Mouse (Mus musculus): Measurements from ENCODE around the gene Cd160. TPM values are rescaled to one million over a fixed set of nuclear protein-coding genes. Genes with fewer than 3 reads are reported as not detected.

Cd160 gene
- polyA plus RNA-seq (2014; fragmentation: Nextera tagmentation; extraction: Ambion mirVana), result 0.18 and 0.40 TPM in 2 replicates

GRCm38 (mm10) chr3:96828984-96829383 lies at the start of gene Cd160, which contains the start of gene Pdzk1:
Gene Cd160 (minus strand): TSS chr3:96829351.
Gene Pdzk1 (plus strand): TSS chr3:96829284.
- no peaks in the 10 kb centered on the region for H3K9me3 ChIP-seq (replicated peaks; ENCODE audit: control insufficient read depth, low read length)
- no peak within 1 kb of the TSS for H3K4me3 ChIP-seq (ENCODE audit: low read depth, low read length)
- no peak within 1 kb of the TSS for H3K27ac ChIP-seq (ENCODE audit: low read depth, low read length)
- DNase-seq (ENCODE audit: low spot score) (no peak), ATAC-seq (peak; percentile 23; the same call in 1 of the 2 replicates)
- 80% methylated on average over 1 of the region's 1 CpGs for WGBS
- no peak within 1 kb of the TSS for H3K9ac ChIP-seq (ENCODE audit: low read length)
- no peaks in the 10 kb centered on the region for H3K27me3 ChIP-seq (replicated peaks; ENCODE audit: control insufficient read depth, insufficient read depth, low read length)
- no peaks in the 10 kb centered on the region for H3K4me1 ChIP-seq (ENCODE audit: control insufficient read depth, insufficient read depth, low read length)
- no peaks in the 10 kb centered on the region for H3K36me3 ChIP-seq (ENCODE audit: control insufficient read depth, insufficient read depth, low read length)
- 0 out of 2 replicates have a peak within 1 kb of the TSS, but pooled peaks have one; percentile 12 for H3K4me2 ChIP-seq (ENCODE audit: low read length)

GRCm38 (mm10) chr3:96874808-96875571 lies 45.8 kb upstream of the Cd160 start:
- peaks cover 79% of the 10 kb centered on the region for H3K36me3 ChIP-seq (ENCODE audit: control insufficient read depth, insufficient read depth, low read length)
- no peaks in the 10 kb centered on the region for H3K4me1 ChIP-seq (ENCODE audit: control insufficient read depth, insufficient read depth, low read length)
- no peak overlapping the region for H3K4me2 ChIP-seq (ENCODE audit: low read length)
- no peak overlapping the region for H3K27ac ChIP-seq (ENCODE audit: low read depth, low read length)
- H3K9me3 ChIP-seq (replicated peaks; ENCODE audit: control insufficient read depth, low read length), result no peaks in the 10 kb centered on the region
- no peak overlapping the region for H3K9ac ChIP-seq (ENCODE audit: low read length)
- no peak overlapping the region for H3K4me3 ChIP-seq (ENCODE audit: low read depth, low read length)
- DNase-seq (ENCODE audit: low spot score) (no peak), ATAC-seq (no peak)
- 88% methylated on average over 7 of the region's 7 CpGs for WGBS
- no peaks in the 10 kb centered on the region for H3K27me3 ChIP-seq (replicated peaks; ENCODE audit: control insufficient read depth, insufficient read depth, low read length)

- Histone ChIP-seq H3K36me3 (ENCODE audit: control insufficient read depth, insufficient read depth, low read length) (peaks cover 85% of the 10 kb centered on the region), H3K27me3 (replicated peaks; ENCODE audit: control insufficient read depth, insufficient read depth, low read length) (no peaks in the 10 kb centered on the region), H3K4me2 (ENCODE audit: low read length) (no peak overlapping the region), H3K9ac (ENCODE audit: low read length) (no peak overlapping the region), H3K27ac (ENCODE audit: low read depth, low read length) (no peak overlapping the region), H3K9me3 (replicated peaks; ENCODE audit: control insufficient read depth, low read length) (no peaks in the 10 kb centered on the region), H3K4me1 (ENCODE audit: control insufficient read depth, insufficient read depth, low read length) (no peaks in the 10 kb centered on the region), H3K4me3 (ENCODE audit: low read depth, low read length) (no peak overlapping the region)
- DNase-seq (ENCODE audit: low spot score), result no peak
- ATAC-seq, result no peak
- WGBS, result 95% methylated on average over 8 of the region's 8 CpGs
Observed at GRCm38 (mm10) chr3:96872501-96872900, 43.4 kb upstream of the Cd160 start.

- DNase-seq (ENCODE audit: low spot score), result no peak
- Histone ChIP-seq H3K27me3 (replicated peaks; ENCODE audit: control insufficient read depth, insufficient read depth, low read length) (no peaks in the 10 kb centered on the region), H3K4me3 (ENCODE audit: low read depth, low read length) (no peak overlapping the region), H3K9me3 (replicated peaks; ENCODE audit: control insufficient read depth, low read length) (no peaks in the 10 kb centered on the region), H3K4me2 (ENCODE audit: low read length) (no peak overlapping the region), H3K27ac (ENCODE audit: low read depth, low read length) (no peak overlapping the region), H3K4me1 (ENCODE audit: control insufficient read depth, insufficient read depth, low read length) (no peaks in the 10 kb centered on the region), H3K36me3 (ENCODE audit: control insufficient read depth, insufficient read depth, low read length) (peaks cover 78% of the 10 kb centered on the region), H3K9ac (ENCODE audit: low read length) (no peak overlapping the region)
- no peak for ATAC-seq
- 93% methylated on average over 8 of the region's 8 CpGs for WGBS
Observed at GRCm38 (mm10) chr3:96871070-96871469, 41.9 kb upstream of the Cd160 start.

GRCm38 (mm10) chr3:96870270-96870669 lies 41.1 kb upstream of the Cd160 start:
- WGBS, result 97% methylated on average over 2 of the region's 2 CpGs
- Histone ChIP-seq H3K27me3 (replicated peaks; ENCODE audit: control insufficient read depth, insufficient read depth, low read length) (no peaks in the 10 kb centered on the region), H3K36me3 (ENCODE audit: control insufficient read depth, insufficient read depth, low read length) (peaks cover 74% of the 10 kb centered on the region), H3K4me2 (ENCODE audit: low read length) (no peak overlapping the region), H3K4me1 (ENCODE audit: control insufficient read depth, insufficient read depth, low read length) (no peaks in the 10 kb centered on the region), H3K4me3 (ENCODE audit: low read depth, low read length) (no peak overlapping the region), H3K9me3 (replicated peaks; ENCODE audit: control insufficient read depth, low read length) (no peaks in the 10 kb centered on the region), H3K27ac (ENCODE audit: low read depth, low read length) (no peak overlapping the region), H3K9ac (ENCODE audit: low read length) (no peak overlapping the region)
- DNase-seq (ENCODE audit: low spot score), result no peak
- no peak for ATAC-seq

- no peak overlapping the region for H3K27ac ChIP-seq (ENCODE audit: low read depth, low read length)
- no peak overlapping the region for H3K9ac ChIP-seq (ENCODE audit: low read length)
- no peaks in the 10 kb centered on the region for H3K9me3 ChIP-seq (replicated peaks; ENCODE audit: control insufficient read depth, low read length)
- no peaks in the 10 kb centered on the region for H3K4me1 ChIP-seq (ENCODE audit: control insufficient read depth, insufficient read depth, low read length)
- DNase-seq (ENCODE audit: low spot score) (no peak), ATAC-seq (no peak)
- H3K4me2 ChIP-seq (ENCODE audit: low read length), result no peak overlapping the region
- peaks cover 64% of the 10 kb centered on the region for H3K36me3 ChIP-seq (ENCODE audit: control insufficient read depth, insufficient read depth, low read length)
- 92% methylated on average over 7 of the region's 7 CpGs for WGBS
- H3K27me3 ChIP-seq (replicated peaks; ENCODE audit: control insufficient read depth, insufficient read depth, low read length), result no peaks in the 10 kb centered on the region
- H3K4me3 ChIP-seq (ENCODE audit: low read depth, low read length), result no peak overlapping the region
Observed at GRCm38 (mm10) chr3:96869091-96869490, 39.9 kb upstream of the Cd160 start.

- DNase-seq (ENCODE audit: low spot score) (no peak), ATAC-seq (no peak)
- peaks cover 58% of the 10 kb centered on the region for H3K36me3 ChIP-seq (ENCODE audit: control insufficient read depth, insufficient read depth, low read length)
Observed at GRCm38 (mm10) chr3:96868566-96868965, 39.4 kb upstream of the Cd160 start.

GRCm38 (mm10) chr3:96867863-96868262 lies 38.7 kb upstream of the Cd160 start:
- Histone ChIP-seq H3K27ac (ENCODE audit: low read depth, low read length) (no peak overlapping the region), H3K4me3 (ENCODE audit: low read depth, low read length) (no peak overlapping the region), H3K27me3 (replicated peaks; ENCODE audit: control insufficient read depth, insufficient read depth, low read length) (no peaks in the 10 kb centered on the region), H3K36me3 (ENCODE audit: control insufficient read depth, insufficient read depth, low read length) (peaks cover 51% of the 10 kb centered on the region), H3K4me2 (ENCODE audit: low read length) (no peak overlapping the region), H3K4me1 (ENCODE audit: control insufficient read depth, insufficient read depth, low read length) (no peaks in the 10 kb centered on the region), H3K9ac (ENCODE audit: low read length) (no peak overlapping the region), H3K9me3 (replicated peaks; ENCODE audit: control insufficient read depth, low read length) (no peaks in the 10 kb centered on the region)
- no peak for DNase-seq (ENCODE audit: low spot score)
- ATAC-seq, result no peak
- 92% methylated on average over 3 of the region's 3 CpGs for WGBS

More at GRCm38 (mm10) chr3:96868566-96868965, 39.4 kb upstream of the Cd160 start:
- Histone ChIP-seq H3K27ac (ENCODE audit: low read depth, low read length) (no peak overlapping the region), H3K4me1 (ENCODE audit: control insufficient read depth, insufficient read depth, low read length) (no peaks in the 10 kb centered on the region), H3K27me3 (replicated peaks; ENCODE audit: control insufficient read depth, insufficient read depth, low read length) (no peaks in the 10 kb centered on the region), H3K9me3 (replicated peaks; ENCODE audit: control insufficient read depth, low read length) (no peaks in the 10 kb centered on the region), H3K4me2 (ENCODE audit: low read length) (no peak overlapping the region), H3K9ac (ENCODE audit: low read length) (no peak overlapping the region), H3K4me3 (ENCODE audit: low read depth, low read length) (no peak overlapping the region)
- 94% methylated on average over 8 of the region's 8 CpGs for WGBS

- H3K4me2 ChIP-seq (ENCODE audit: low read length), result no peak overlapping the region
- no peaks in the 10 kb centered on the region for H3K4me1 ChIP-seq (ENCODE audit: control insufficient read depth, insufficient read depth, low read length)
- ATAC-seq (no peak), DNase-seq (ENCODE audit: low spot score) (no peak)
- no peaks in the 10 kb centered on the region for H3K9me3 ChIP-seq (replicated peaks; ENCODE audit: control insufficient read depth, low read length)
- no peak overlapping the region for H3K9ac ChIP-seq (ENCODE audit: low read length)
- H3K36me3 ChIP-seq (ENCODE audit: control insufficient read depth, insufficient read depth, low read length), result no peaks in the 10 kb centered on the region
- H3K27ac ChIP-seq (ENCODE audit: low read depth, low read length), result no peak overlapping the region
- H3K4me3 ChIP-seq (ENCODE audit: low read depth, low read length), result no peak overlapping the region
- WGBS, result 92% methylated on average over 5 of the region's 5 CpGs
- H3K27me3 ChIP-seq (replicated peaks; ENCODE audit: control insufficient read depth, insufficient read depth, low read length), result no peaks in the 10 kb centered on the region
Observed at GRCm38 (mm10) chr3:96860498-96860897, 31.3 kb upstream of the Cd160 start.

Data from forebrain, embryonic 14.5 days (tissue).